Mouse (Mus musculus) thymus, postnatal 14 days (tissue): ENCODE results near the gene Cpm.

Source experiments
- DNase-seq: peaks from one replicate; pipeline ENCODE4 v3.0.0; 2021

Gene Cpm

GRCm38 (mm10) chr10:117677494-117678236 lies 48.4 kb downstream of the Cpm start:
- DNase-seq, result no peak

GRCm38 (mm10) chr10:117678357-117678756 lies 49.1 kb downstream of the Cpm start:
- no peak for DNase-seq

DNA sequence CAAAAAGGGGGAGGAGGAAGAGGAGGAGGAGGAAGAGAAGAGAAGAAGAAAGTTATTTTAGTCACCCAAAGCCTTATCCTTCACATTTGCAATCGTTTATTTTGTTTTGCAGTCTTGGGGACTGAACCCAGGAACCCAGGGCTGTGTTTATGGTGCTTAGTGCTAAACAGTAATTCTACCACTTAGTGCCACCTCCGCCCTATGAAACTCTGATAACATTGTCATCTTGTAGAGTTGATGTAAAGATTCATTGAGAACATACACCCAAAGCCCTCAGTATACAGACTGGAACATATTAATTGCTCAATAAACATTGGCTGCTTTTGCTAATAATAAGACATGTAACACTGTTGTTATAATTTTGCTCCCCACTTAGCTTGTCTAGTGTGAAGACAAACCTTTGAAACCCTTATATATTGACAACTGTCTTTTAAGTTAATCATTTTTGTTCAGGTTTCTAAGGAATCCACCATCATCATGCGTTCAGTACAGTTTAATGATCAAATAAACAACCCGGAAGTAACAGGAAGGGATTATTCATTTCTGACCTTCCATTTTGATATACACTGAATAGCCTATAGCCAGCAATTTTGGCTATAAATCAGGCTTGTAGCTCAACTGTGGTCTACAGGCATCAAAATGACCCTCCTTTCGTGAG lies 49.9 kb downstream of the Cpm start:
- no peak for DNase-seq

- DNase-seq, result no peak
Observed at GRCm38 (mm10) chr10:117679963-117680473, 50.7 kb downstream of the Cpm start.

DNA sequence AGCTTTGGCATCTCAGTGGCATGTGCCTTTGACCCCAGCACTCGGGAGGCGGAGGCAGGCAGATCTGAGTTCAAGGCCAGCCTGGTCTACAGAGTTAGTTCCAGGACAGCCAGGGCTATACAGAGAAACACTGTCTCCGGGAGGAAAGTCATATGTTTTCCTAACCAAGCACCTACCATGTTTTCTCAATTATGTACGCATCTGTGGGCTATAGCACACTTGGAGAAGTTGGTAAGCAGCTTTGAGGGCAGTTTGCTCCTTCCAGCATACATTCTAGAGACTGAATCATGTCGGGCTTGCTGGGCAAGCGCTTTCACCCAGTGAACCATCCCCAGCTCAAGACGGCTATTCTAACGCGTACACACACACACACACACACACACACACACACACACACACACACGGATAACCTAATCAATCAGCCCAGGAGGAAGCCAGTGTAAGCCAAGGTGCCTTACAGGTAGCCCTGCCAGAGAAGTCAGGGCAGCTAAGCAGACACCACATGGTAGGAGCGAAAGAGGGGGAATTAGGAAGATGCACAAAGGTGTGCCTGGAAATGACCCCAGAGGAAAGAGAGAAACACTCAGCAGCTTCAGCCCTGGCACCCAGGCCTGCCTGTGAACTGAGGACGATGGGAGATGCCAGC lies 51.7 kb downstream of the Cpm start:
- DNase-seq, result no peak

DNA sequence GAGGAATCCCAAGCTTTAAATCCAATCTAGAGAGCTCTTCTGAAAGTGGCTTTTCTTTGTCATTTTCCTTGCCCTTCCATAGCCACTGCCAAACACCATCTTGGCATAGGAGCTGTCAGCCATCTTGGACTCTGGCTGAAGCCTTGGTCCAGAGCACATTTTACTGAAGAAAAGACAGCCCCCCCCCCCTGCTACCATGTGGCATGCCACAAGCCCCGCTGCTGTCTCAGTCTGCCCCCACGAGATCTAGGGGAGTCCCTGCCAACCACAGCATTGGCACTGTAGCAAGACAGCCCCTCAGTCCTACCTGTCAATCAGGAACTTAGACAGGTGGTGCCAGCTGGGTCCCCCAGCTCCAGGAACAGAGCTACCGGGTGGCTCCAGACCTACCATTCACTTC lies 52.2 kb downstream of the Cpm start:
- no peak for DNase-seq

DNA sequence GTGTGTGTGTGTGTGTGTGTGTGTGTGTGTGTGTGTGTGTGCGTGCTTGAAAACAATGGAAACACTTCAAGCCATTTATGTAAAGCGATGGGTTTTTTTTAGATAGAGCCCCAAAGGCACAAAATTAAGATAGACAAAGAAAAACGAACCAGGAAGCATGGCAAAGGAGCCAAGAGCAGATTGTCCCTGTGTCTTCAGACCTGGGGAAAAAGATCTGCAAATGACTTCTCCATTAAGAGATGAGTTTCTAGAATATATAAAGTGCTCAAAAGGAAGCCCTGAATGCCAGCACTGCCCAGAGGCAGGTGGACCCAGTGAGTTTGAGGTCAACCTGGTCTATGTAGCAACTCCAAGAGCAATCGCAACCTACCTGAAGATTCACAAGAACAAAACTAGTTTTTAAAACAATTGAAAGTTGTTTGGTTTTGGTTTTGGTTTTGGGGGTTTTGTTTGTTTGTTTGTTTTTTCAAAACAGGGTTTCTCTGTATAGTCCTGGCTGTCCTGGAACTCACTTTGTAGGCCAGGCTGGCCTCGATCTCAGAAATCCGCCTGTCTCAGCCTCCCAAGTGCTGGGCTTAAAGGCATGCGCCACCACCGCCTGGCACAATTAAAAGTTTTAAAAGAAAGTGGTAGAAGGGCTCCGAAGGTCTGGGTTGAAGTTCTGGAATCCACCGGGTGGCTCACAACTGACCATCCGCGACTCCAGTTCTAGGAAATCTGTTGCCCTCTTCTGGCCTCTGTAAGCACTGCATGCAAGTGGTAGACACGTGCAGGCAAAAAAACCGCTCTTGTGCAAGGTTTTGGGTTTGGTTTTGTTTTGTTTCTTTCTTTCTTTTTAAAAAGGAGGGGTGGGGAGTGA lies 52.9 kb downstream of the Cpm start:
- peak; percentile 24 for DNase-seq

- DNase-seq, result no peak
Observed at GRCm38 (mm10) chr10:117682858-117683733, 53.8 kb downstream of the Cpm start.

GRCm38 (mm10) chr10:117683734-117684037 lies 54.4 kb downstream of the Cpm start:
- no peak for DNase-seq

- DNase-seq, result no peak
Observed at GRCm38 (mm10) chr10:117684298-117685170, 55.2 kb downstream of the Cpm start.

GRCm38 (mm10) chr10:117685171-117685848 lies 56.0 kb downstream of the Cpm start:
- DNase-seq, result no peak

DNA sequence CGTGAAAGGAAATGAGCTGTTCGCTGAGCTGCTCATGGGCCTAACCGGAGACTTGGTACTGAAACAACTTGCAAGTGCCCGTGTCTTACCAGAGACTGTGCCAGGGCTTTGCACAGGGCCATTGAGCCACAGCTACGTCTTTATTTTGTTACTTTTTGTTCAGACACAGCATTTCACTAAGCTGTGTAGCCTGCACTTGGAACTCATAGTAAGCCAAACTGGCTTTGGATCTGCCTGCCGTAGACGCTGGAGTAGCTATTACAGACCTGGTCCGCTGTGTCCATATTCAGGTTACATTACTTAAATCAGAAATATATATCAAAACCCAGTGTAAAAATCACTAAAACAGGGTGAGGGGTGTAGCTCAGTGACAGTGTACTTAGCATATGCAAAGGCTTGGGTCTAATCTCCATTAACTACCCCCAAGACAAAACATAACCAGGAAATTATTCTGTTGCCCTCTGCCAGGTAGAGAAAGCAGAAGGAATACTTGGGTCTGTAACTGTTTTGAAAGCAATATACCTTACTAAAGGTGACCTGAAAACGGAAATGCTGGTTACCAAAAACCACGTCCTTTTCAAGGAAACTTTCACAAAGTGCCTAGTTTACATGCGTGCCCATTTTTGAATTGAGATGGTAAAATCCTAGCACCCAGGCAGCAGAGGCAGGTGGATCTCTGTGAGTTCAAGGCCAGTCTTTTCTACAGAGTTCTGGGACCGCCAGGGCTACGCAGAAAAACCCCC lies 56.7 kb downstream of the Cpm start:
- no peak for DNase-seq

GRCm38 (mm10) chr10:117687018-117687417 lies 57.7 kb downstream of the Cpm start:
- no peak for DNase-seq

GRCm38 (mm10) chr10:117687577-117687976 lies 58.3 kb downstream of the Cpm start:
- no peak for DNase-seq

- DNase-seq, result peak; percentile 27
Observed at GRCm38 (mm10) chr10:117688204-117689151, 59.2 kb downstream of the Cpm start.

DNA sequence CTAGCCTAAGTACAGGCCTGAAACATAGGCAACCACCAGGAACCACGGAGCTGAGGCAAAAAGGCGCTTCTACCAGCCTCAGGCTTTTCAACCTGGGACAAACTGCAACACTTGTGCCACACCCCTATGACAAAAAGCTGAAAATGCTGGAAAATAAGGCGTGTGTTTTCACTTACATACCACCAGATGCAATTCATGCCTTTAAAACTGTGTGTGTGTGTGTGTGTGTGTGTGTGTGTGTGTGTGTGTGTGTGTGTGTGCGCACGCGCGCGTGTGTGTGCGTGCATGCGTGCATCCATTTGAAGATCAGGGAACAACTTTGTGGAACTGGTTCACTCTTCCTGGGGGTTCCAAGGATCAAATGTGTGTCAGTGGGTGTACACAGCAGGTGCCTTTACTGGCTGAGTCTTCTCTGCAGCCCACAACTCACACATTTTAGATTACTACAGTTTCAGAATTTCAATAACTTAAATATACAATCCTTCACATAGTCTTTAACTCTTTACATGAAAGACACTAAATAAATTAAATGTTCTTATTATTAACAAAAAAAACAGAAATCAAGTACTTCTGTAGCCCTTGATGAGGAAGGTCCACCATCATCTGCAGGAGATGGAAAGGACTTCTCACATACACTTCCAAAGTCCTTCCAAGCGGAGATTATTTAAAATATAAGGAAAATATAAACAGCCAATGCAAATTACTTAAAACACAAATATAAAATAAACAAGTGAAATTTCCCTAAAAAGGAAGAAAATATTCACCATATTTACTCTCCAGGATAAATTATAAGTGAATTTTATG lies 60.2 kb downstream of the Cpm start:
- DNase-seq, result no peak

GRCm38 (mm10) chr10:117690101-117690352 lies 60.7 kb downstream of the Cpm start:
- DNase-seq, result no peak

DNA sequence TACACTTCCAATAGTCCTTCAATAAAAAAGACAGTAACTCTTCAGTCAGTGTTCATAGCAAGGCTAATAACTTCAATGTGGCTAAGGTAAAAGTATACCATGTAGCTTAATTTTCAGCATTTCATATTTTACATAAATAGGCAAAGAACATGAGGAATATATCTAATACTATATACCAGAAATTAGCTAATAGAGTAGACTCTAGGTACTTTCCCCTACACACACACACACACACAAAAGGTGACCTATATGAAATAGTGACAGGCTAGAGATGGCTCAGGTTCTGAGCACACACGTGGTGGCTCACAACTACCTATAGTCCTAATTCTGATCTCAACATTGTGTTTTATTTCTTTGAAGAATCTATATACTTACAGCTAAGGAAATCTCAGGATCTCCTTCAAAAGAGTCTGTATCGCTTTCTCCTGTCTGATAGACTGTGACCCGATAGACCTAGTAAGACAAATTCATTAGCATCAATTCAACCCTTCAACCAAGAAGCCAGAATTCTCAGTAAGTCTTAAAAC lies 61.5 kb downstream of the Cpm start:
- no peak for DNase-seq
